Mouse (Mus musculus): ENCODE results near the gene Nos1ap. TPM values are rescaled to one million over a fixed set of nuclear protein-coding genes. Genes with fewer than 3 reads are reported as not detected.

Nos1ap gene
- polyA plus RNA-seq, 1 experiment from 2014 or later, result 13.0 TPM

GRCm38 (mm10) chr1:170495538-170496183 is 94.0 kb downstream of the Nos1ap start:
- 0 out of 2 replicates have a peak, but pooled peaks have one; percentile 18 for ATAC-seq (ENCODE audit: insufficient read depth, low FRiP score)
- Histone ChIP-seq H3K27ac (ENCODE audit: low read length) (no peak overlapping the region), H3K9me3 (replicated peaks; ENCODE audit: control insufficient read depth, low read length) (no peaks in the 10 kb centered on the region)

GRCm38 (mm10) chr1:170492527-170492926 is 97.1 kb downstream of the Nos1ap start:
- H3K36me3 ChIP-seq (ENCODE audit: control insufficient read depth, insufficient read depth, low read length), result no peaks in the 10 kb centered on the region
- no peak overlapping the region for H3K27ac ChIP-seq (ENCODE audit: low read length)
- ATAC-seq (ENCODE audit: insufficient read depth, low FRiP score), result no peak
- H3K4me2 ChIP-seq (ENCODE audit: low read depth, low read length), result no peak overlapping the region
- no peak overlapping the region for H3K4me3 ChIP-seq (replicated peaks; ENCODE audit: low read length)
- H3K9ac ChIP-seq (ENCODE audit: low read length), result no peak overlapping the region
- peaks cover 7% of the 10 kb centered on the region; the same call in 1 of the 2 replicates for H3K4me1 ChIP-seq (ENCODE audit: control insufficient read depth, insufficient read depth, low read length)
- no peaks in the 10 kb centered on the region for H3K27me3 ChIP-seq (ENCODE audit: control insufficient read depth, insufficient read depth, low read length)
- WGBS, result 70% methylated on average over 2 of the region's 2 CpGs
- H3K9me3 ChIP-seq (replicated peaks; ENCODE audit: control insufficient read depth, low read length), result no peaks in the 10 kb centered on the region

More at GRCm38 (mm10) chr1:170495538-170496183, 94.0 kb downstream of the Nos1ap start:
- peaks cover 14% of the 10 kb centered on the region for H3K4me1 ChIP-seq (ENCODE audit: control insufficient read depth, insufficient read depth, low read length)
- H3K4me3 ChIP-seq (replicated peaks; ENCODE audit: low read length), result no peak overlapping the region
- H3K4me2 ChIP-seq (ENCODE audit: low read depth, low read length), result peak overlapping the region; percentile 17; the same call in 1 of the 2 replicates
- WGBS, result 21% methylated on average over 13 of the region's 13 CpGs
- H3K36me3 ChIP-seq (ENCODE audit: control insufficient read depth, insufficient read depth, low read length), result no peaks in the 10 kb centered on the region
- no peak overlapping the region for H3K9ac ChIP-seq (ENCODE audit: low read length)
- H3K27me3 ChIP-seq (ENCODE audit: control insufficient read depth, insufficient read depth, low read length), result no peaks in the 10 kb centered on the region

- 74% methylated on average over 4 of the region's 4 CpGs for WGBS
- ATAC-seq (ENCODE audit: insufficient read depth, low FRiP score), result no peak
- no peak overlapping the region for H3K4me3 ChIP-seq (replicated peaks; ENCODE audit: low read length)
- H3K4me2 ChIP-seq (ENCODE audit: low read depth, low read length), result no peak overlapping the region
- H3K9me3 ChIP-seq (replicated peaks; ENCODE audit: control insufficient read depth, low read length), result no peaks in the 10 kb centered on the region
- peaks cover 7% of the 10 kb centered on the region; the same call in 1 of the 2 replicates for H3K4me1 ChIP-seq (ENCODE audit: control insufficient read depth, insufficient read depth, low read length)
- H3K27me3 ChIP-seq (ENCODE audit: control insufficient read depth, insufficient read depth, low read length), result no peaks in the 10 kb centered on the region
- H3K36me3 ChIP-seq (ENCODE audit: control insufficient read depth, insufficient read depth, low read length), result no peaks in the 10 kb centered on the region
- H3K9ac ChIP-seq (ENCODE audit: low read length), result no peak overlapping the region
- H3K27ac ChIP-seq (ENCODE audit: low read length), result no peak overlapping the region
These were observed 97.6 kb downstream of the Nos1ap start for GRCm38 (mm10) chr1:170492027-170492426.

GRCm38 (mm10) chr1:170489936-170490335 is 99.7 kb downstream of the Nos1ap start:
- H3K27me3 ChIP-seq (ENCODE audit: control insufficient read depth, insufficient read depth, low read length), result no peaks in the 10 kb centered on the region
- no peaks in the 10 kb centered on the region for H3K4me1 ChIP-seq (ENCODE audit: control insufficient read depth, insufficient read depth, low read length)
- H3K36me3 ChIP-seq (ENCODE audit: control insufficient read depth, insufficient read depth, low read length), result no peaks in the 10 kb centered on the region
- H3K9me3 ChIP-seq (replicated peaks; ENCODE audit: control insufficient read depth, low read length), result no peaks in the 10 kb centered on the region
- no peak overlapping the region for H3K9ac ChIP-seq (ENCODE audit: low read length)
- no peak overlapping the region for H3K4me3 ChIP-seq (replicated peaks; ENCODE audit: low read length)
- H3K4me2 ChIP-seq (ENCODE audit: low read depth, low read length), result no peak overlapping the region
- no peak overlapping the region for H3K27ac ChIP-seq (ENCODE audit: low read length)
- no peak for ATAC-seq (ENCODE audit: insufficient read depth, low FRiP score)
- 81% methylated on average over 7 of the region's 7 CpGs for WGBS

- no peak overlapping the region for H3K4me3 ChIP-seq (replicated peaks; ENCODE audit: low read length)
- ATAC-seq (ENCODE audit: insufficient read depth, low FRiP score), result no peak
- H3K9ac ChIP-seq (ENCODE audit: low read length), result no peak overlapping the region
- no peaks in the 10 kb centered on the region for H3K4me1 ChIP-seq (ENCODE audit: control insufficient read depth, insufficient read depth, low read length)
- no peak overlapping the region for H3K4me2 ChIP-seq (ENCODE audit: low read depth, low read length)
- H3K9me3 ChIP-seq (replicated peaks; ENCODE audit: control insufficient read depth, low read length), result no peaks in the 10 kb centered on the region
- 84% methylated on average over 6 of the region's 6 CpGs for WGBS
- H3K27me3 ChIP-seq (ENCODE audit: control insufficient read depth, insufficient read depth, low read length), result no peaks in the 10 kb centered on the region
- H3K27ac ChIP-seq (ENCODE audit: low read length), result no peak overlapping the region
- no peaks in the 10 kb centered on the region for H3K36me3 ChIP-seq (ENCODE audit: control insufficient read depth, insufficient read depth, low read length)
These were observed 100.2 kb downstream of the Nos1ap start for GRCm38 (mm10) chr1:170489450-170489849.

- H3K27ac ChIP-seq (ENCODE audit: low read length), result no peak overlapping the region
- H3K4me3 ChIP-seq (replicated peaks; ENCODE audit: low read length), result no peak overlapping the region
- no peaks in the 10 kb centered on the region for H3K36me3 ChIP-seq (ENCODE audit: control insufficient read depth, insufficient read depth, low read length)
- H3K4me2 ChIP-seq (ENCODE audit: low read depth, low read length), result no peak overlapping the region
- ATAC-seq (ENCODE audit: insufficient read depth, low FRiP score), result no peak
- no peaks in the 10 kb centered on the region for H3K27me3 ChIP-seq (ENCODE audit: control insufficient read depth, insufficient read depth, low read length)
- no peak overlapping the region for H3K9ac ChIP-seq (ENCODE audit: low read length)
- no peaks in the 10 kb centered on the region for H3K9me3 ChIP-seq (replicated peaks; ENCODE audit: control insufficient read depth, low read length)
- WGBS, result 27% methylated on average over 4 of the region's 4 CpGs
- peaks cover 11% of the 10 kb centered on the region for H3K4me1 ChIP-seq (ENCODE audit: control insufficient read depth, insufficient read depth, low read length)
These were observed 104.5 kb downstream of the Nos1ap start for GRCm38 (mm10) chr1:170485119-170485518.

DNA sequence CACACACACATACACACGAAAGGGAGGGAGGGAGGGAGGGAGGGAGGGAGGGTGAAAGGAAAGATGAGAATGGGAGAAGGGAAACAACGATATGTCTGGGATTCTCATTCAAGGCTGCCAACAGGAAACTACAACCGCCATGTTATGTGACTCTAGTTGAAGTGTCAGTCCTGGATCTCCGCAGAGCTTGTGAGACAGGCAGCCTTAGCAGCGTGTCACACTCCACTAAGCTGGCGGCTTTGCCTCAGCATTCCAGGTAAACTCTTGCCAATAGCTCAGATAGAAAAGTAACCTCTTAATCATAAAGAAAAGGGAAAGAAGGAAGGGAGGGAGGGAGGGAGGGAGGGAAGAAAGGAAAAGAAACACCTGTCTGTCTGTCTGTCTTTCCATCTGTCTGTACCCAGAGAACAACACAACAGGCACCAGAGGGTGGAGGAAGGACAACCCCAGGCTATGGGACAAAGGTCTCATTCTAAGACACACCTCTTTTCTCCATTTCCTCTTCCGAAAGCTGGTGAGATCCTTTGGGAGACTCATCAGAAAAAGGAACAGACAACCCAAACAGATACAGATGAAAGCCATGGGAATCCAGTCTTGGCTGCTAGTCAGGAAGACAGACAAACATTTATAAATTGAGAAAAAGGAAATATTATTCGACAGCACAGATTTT is 107.3 kb downstream of the Nos1ap start:
- Histone ChIP-seq H3K27ac (ENCODE audit: low read length) (no peak overlapping the region), H3K4me2 (ENCODE audit: low read depth, low read length) (no peak overlapping the region), H3K27me3 (ENCODE audit: control insufficient read depth, insufficient read depth, low read length) (no peaks in the 10 kb centered on the region), H3K4me1 (ENCODE audit: control insufficient read depth, insufficient read depth, low read length) (peaks cover 30% of the 10 kb centered on the region), H3K9ac (ENCODE audit: low read length) (no peak overlapping the region), H3K4me3 (replicated peaks; ENCODE audit: low read length) (no peak overlapping the region), H3K36me3 (ENCODE audit: control insufficient read depth, insufficient read depth, low read length) (no peaks in the 10 kb centered on the region), H3K9me3 (replicated peaks; ENCODE audit: control insufficient read depth, low read length) (no peaks in the 10 kb centered on the region)
- no peak for ATAC-seq (ENCODE audit: insufficient read depth, low FRiP score)
- WGBS, result 69% methylated on average over 7 of the region's 8 CpGs

GRCm38 (mm10) chr1:170481093-170481492 is 108.6 kb downstream of the Nos1ap start:
- Histone ChIP-seq H3K27ac (ENCODE audit: low read length) (peak overlapping the region; percentile 42; the same call in 1 of the 2 replicates), H3K4me3 (replicated peaks; ENCODE audit: low read length) (no peak overlapping the region), H3K9ac (ENCODE audit: low read length) (no peak overlapping the region), H3K9me3 (replicated peaks; ENCODE audit: control insufficient read depth, low read length) (no peaks in the 10 kb centered on the region), H3K4me1 (ENCODE audit: control insufficient read depth, insufficient read depth, low read length) (peaks cover 30% of the 10 kb centered on the region), H3K4me2 (ENCODE audit: low read depth, low read length) (no peak overlapping the region), H3K36me3 (ENCODE audit: control insufficient read depth, insufficient read depth, low read length) (no peaks in the 10 kb centered on the region), H3K27me3 (ENCODE audit: control insufficient read depth, insufficient read depth, low read length) (no peaks in the 10 kb centered on the region)
- no peak for ATAC-seq (ENCODE audit: insufficient read depth, low FRiP score)
- WGBS, result 66% methylated on average over 3 of the region's 3 CpGs

DNA sequence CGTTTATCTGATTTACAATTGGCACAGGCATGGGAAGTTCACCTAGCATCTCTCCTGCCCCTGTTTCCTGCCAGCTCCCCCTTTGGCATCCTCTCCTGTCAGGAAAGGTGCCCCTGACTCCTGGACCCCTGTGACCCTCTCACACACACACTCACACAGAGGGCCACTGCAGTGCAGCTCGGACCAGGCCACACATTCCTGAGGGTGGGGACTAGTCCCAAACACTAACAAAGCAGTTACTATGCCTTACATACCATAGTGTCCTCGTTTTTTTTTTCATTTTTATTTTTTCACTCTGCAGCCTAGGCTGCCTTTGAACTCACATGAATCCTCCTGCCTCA is 110.2 kb downstream of the Nos1ap start:
- peak; percentile 64; the same call in 1 of the 2 replicates for ATAC-seq (ENCODE audit: insufficient read depth, low FRiP score)
- Histone ChIP-seq H3K27me3 (ENCODE audit: control insufficient read depth, insufficient read depth, low read length) (no peaks in the 10 kb centered on the region), H3K4me1 (ENCODE audit: control insufficient read depth, insufficient read depth, low read length) (peaks cover 30% of the 10 kb centered on the region), H3K9me3 (replicated peaks; ENCODE audit: control insufficient read depth, low read length) (no peaks in the 10 kb centered on the region), H3K4me3 (replicated peaks; ENCODE audit: low read length) (no peak overlapping the region), H3K36me3 (ENCODE audit: control insufficient read depth, insufficient read depth, low read length) (no peaks in the 10 kb centered on the region), H3K27ac (ENCODE audit: low read length) (no peak overlapping the region; the same call in 1 of the 2 replicates), H3K4me2 (ENCODE audit: low read depth, low read length) (no peak overlapping the region), H3K9ac (ENCODE audit: low read length) (no peak overlapping the region)
- WGBS, result 11% methylated on average over 3 of the region's 3 CpGs

All from stomach, embryonic 16.5 days (tissue).